8 mouse cellular contexts compared by ENCODE assay signal in the genomic region with DNA sequence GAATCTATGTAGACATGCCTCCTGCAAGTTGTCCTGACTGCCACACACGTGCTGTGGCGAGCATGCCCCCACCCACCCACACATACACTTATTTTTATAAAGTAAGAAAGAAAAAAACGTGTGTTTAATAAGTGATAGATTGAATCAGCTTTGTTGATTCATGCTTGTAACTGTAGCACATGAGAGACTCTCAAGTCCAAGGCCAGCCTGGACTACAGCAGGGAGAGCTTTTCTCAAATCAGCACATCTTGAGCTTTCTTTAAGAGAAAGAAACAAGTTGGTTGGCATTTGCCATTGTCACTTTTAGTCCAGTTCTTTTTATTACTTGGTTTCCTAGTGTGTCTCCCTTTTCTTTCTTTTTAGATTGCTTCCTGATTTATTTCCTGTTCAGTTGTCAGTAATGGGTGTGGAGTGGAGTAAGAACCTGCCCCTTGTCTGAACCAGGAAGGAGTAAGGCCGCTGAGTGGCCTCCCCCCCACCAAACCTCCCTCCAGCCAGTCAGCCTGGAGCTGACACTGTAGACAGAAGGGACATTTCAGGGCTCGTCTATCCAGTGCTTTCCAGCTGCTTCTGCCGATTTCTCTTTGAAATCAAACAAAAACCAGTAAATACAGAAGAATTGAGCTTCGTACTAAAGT. TPM values are rescaled to one million over a fixed set of nuclear protein-coding genes. Genes with fewer than 3 reads are reported as not detected.
DNase-seq lines count a peak whose midpoint lies in the region; ATAC-seq and TF ChIP-seq lines count a peak whose summit lies in the region.

No protein-coding gene starts in this region.

- no peaks in the 10 kb centered on the region for H3K9me3 ChIP-seq in hindbrain, embryonic 11.5 days (ENCODE audit: control insufficient read depth, low read length)

- no peaks in the 10 kb centered on the region for H3K4me1 ChIP-seq in hindbrain, embryonic 11.5 days (replicated peaks; ENCODE audit: control insufficient read depth, insufficient read depth, low read length)

- DNase-seq in layer of hippocampus, adult 2 months (ENCODE audit: low spot score in 2 of 2): no peak
- no peak for DNase-seq in layer of hippocampus, postnatal 14 days (ENCODE audit: low spot score in 2 of 2)
- peak; percentile 35 for DNase-seq in kidney, adult 8-10 months
- DNase-seq in lung, postnatal 25 days (ENCODE audit: low spot score): peak; percentile 74
- DNase-seq in hindbrain, embryonic 11.5 days (ENCODE audit: low spot score): no peak
- no peak for DNase-seq in layer of hippocampus, adult 11-12 months (ENCODE audit: low spot score)
- no peak for DNase-seq in spleen, postnatal 14 days (ENCODE audit: low spot score in 2 of 2)

- 70% methylated on average over 7 of the region's 7 CpGs for WGBS in hindbrain, embryonic 11.5 days

- H3K27me3 ChIP-seq in hindbrain, embryonic 11.5 days (ENCODE audit: control insufficient read depth, insufficient read depth, low read length): no peaks in the 10 kb centered on the region

- H3K4me3 ChIP-seq in layer of hippocampus, adult 2 months: no peak overlapping the region
- H3K4me3 ChIP-seq in hindbrain, embryonic 11.5 days (ENCODE audit: low read depth, low read length): no peak overlapping the region

- H3K27ac ChIP-seq in layer of hippocampus, adult 2 months: peak overlapping the region; percentile 64
- no peak overlapping the region for H3K27ac ChIP-seq in hindbrain, embryonic 11.5 days (ENCODE audit: low read depth, low read length)

- H3K4me2 ChIP-seq in hindbrain, embryonic 11.5 days (replicated peaks; ENCODE audit: low read depth, low read length): no peak overlapping the region

- H3K36me3 ChIP-seq in hindbrain, embryonic 11.5 days (ENCODE audit: control insufficient read depth, insufficient read depth, low read length): no peaks in the 10 kb centered on the region

- no peak overlapping the region for H3K9ac ChIP-seq in hindbrain, embryonic 11.5 days (ENCODE audit: low read depth, low read length)

- TF ChIP-seq CTCF in layer of hippocampus, adult 2 months (conservative IDR thresholded peaks at IDR 0.05): no peak

- ATAC-seq in granulocyte monocyte progenitor cell, adult 5-6 weeks (replicated peaks; ENCODE audit: poor library complexity, severe bottlenecking): peak; percentile 83
- ATAC-seq in hindbrain, embryonic 11.5 days (ENCODE audit: low FRiP score): no peak

RNA-seq across cellular contexts. Expression of gene Atg14, which starts 55.5 kb away (rescaled TPM):
- total RNA-seq in layer of hippocampus, adult 2 months (2021): 10 to 100 TPM; 19.7 to 20.9 TPM
- 10 to 100 TPM; 14.7 to 15.1 TPM for total RNA-seq in layer of hippocampus, postnatal 14 days (2021)
- total RNA-seq in granulocyte monocyte progenitor cell, adult 5-6 weeks (2014; fragmentation: Nextera tagmentation): 7.2 and 11.2 TPM in 2 replicates
- total RNA-seq in granulocyte monocyte progenitor cell, adult 5-6 weeks (2017): 6.5 and 6.9 TPM in 2 replicates
- 15.7 and 18.6 TPM in 2 replicates for polyA plus RNA-seq in hindbrain, embryonic 11.5 days (2014; fragmentation: Nextera tagmentation; extraction: Ambion mirVana)

Comparison
In these comparisons a context has a peak if more than half of its experiments do, and no peak if none do; other contexts are left out.
1. DNase-seq: peak in kidney, adult 8-10 months (2 of 2) and lung, postnatal 25 days (single experiment); none in layer of hippocampus, adult 2 months (0 of 2), layer of hippocampus, postnatal 14 days (0 of 2), hindbrain, embryonic 11.5 days (single experiment), layer of hippocampus, adult 11-12 months (single experiment) and spleen, postnatal 14 days (0 of 2).